Mouse (Mus musculus): Measurements from ENCODE around the gene 9930104L06Rik. TPM values are rescaled to one million over a fixed set of nuclear protein-coding genes. Genes with fewer than 3 reads are reported as not detected.

9930104L06Rik gene
- polyA plus RNA-seq, 1 experiment from 2014 or later = 6.0 TPM

DNA sequence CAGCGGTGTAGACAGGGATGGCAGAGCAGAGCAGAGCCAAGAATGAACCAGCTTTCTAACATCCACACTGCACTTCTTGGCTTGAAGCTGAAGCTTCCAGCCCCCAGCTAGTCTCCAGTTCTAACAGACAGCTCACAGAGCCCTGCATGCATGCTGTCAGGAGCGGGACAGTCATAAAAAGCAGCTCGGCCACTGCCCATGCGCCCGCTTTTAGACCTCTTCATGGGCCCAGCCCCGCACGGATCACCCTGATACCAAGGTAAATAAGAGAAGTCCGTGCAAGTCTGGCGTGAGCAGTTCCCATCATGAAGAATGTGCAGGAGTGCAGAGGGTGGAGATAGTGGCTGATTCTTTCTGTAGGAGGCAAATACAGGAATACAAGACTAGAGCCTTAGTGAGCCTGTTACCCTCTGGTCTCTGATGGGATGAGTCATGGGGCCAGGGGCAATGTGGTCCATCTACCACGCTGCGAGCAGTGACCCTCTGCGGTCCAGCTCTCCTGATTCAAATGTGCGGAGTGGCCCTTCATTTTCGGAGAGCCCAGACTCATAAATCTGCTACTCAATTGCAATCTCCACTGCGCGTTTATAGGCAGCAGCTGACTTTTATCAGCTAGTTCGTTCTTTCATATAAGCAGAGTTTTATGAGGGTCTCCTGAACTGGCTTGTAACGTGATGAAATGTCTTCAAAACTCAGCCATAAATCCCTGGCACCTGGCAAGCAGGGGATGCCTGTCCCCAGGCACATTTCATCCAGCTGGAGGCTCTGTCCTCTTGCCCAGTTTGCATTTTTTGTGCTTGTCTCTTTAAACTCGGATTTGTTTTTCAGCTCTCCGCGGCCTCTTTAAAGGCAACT, 13.6 kb downstream of the 9930104L06Rik start:
- no peak for ATAC-seq (ENCODE audit: low read depth)

GRCm38 (mm10) chr4:124951036-124951433, 14.2 kb downstream of the 9930104L06Rik start:
- no peaks in the 10 kb centered on the region for H3K27me3 ChIP-seq (ENCODE audit: control insufficient read depth, insufficient read depth, low read length)
- H3K4me1 ChIP-seq (ENCODE audit: control insufficient read depth, insufficient read depth, low read length) = 0 out of 2 replicates have a peak, but pooled peaks cover 2% of the 10 kb centered on the region
- H3K9me3 ChIP-seq (ENCODE audit: control insufficient read depth, low read length) = no peaks in the 10 kb centered on the region
- no peak overlapping the region for H3K4me3 ChIP-seq (ENCODE audit: low read depth, low read length)
- H3K4me2 ChIP-seq (ENCODE audit: low read depth, low read length) = no peak overlapping the region
- WGBS = 42% methylated on average over 10 of the region's 10 CpGs
- no peak for ATAC-seq (ENCODE audit: low read depth)
- H3K9ac ChIP-seq (replicated peaks; ENCODE audit: low read depth, low read length) = no peak overlapping the region
- H3K36me3 ChIP-seq (ENCODE audit: control insufficient read depth, insufficient read depth, low read length) = no peaks in the 10 kb centered on the region
- H3K27ac ChIP-seq (ENCODE audit: low read depth, low read length) = no peak overlapping the region

More for the DNA sequence above, 13.6 kb downstream of the 9930104L06Rik start:
- WGBS = 60% methylated on average over 21 of the region's 21 CpGs
- Histone ChIP-seq H3K9ac (replicated peaks; ENCODE audit: low read depth, low read length) (no peak overlapping the region), H3K4me1 (ENCODE audit: control insufficient read depth, insufficient read depth, low read length) (0 out of 2 replicates have a peak, but pooled peaks cover 2% of the 10 kb centered on the region), H3K4me3 (ENCODE audit: low read depth, low read length) (no peak overlapping the region), H3K36me3 (ENCODE audit: control insufficient read depth, insufficient read depth, low read length) (no peaks in the 10 kb centered on the region), H3K9me3 (ENCODE audit: control insufficient read depth, low read length) (no peaks in the 10 kb centered on the region), H3K27ac (ENCODE audit: low read depth, low read length) (no peak overlapping the region), H3K4me2 (ENCODE audit: low read depth, low read length) (no peak overlapping the region), H3K27me3 (ENCODE audit: control insufficient read depth, insufficient read depth, low read length) (no peaks in the 10 kb centered on the region)

DNA sequence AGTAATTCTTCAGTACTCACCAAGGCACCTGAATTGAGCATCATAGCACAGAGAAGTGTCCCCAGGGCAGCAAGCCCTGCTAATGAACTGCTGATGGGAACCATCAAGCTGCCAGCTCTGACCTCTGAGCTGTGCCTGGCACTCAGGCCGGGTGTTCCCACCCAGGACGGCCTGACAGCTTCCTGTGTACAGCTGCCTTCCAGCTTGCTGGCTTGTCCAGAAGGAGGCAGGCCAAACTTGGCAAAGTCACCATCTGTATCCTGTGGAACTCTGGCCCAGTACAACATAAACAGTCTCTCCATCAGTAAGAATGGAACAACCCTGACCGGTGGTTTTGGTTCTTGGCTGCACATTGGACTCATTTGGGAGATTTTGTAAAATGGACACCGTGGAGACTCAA, 16.7 kb downstream of the 9930104L06Rik start:
- Histone ChIP-seq H3K27me3 (ENCODE audit: control insufficient read depth, insufficient read depth, low read length) (no peaks in the 10 kb centered on the region), H3K36me3 (ENCODE audit: control insufficient read depth, insufficient read depth, low read length) (no peaks in the 10 kb centered on the region), H3K4me2 (ENCODE audit: low read depth, low read length) (no peak overlapping the region), H3K9ac (replicated peaks; ENCODE audit: low read depth, low read length) (no peak overlapping the region), H3K4me1 (ENCODE audit: control insufficient read depth, insufficient read depth, low read length) (0 out of 2 replicates have a peak, but pooled peaks cover 2% of the 10 kb centered on the region), H3K9me3 (ENCODE audit: control insufficient read depth, low read length) (no peaks in the 10 kb centered on the region), H3K27ac (ENCODE audit: low read depth, low read length) (no peak overlapping the region), H3K4me3 (ENCODE audit: low read depth, low read length) (no peak overlapping the region)
- WGBS = 72% methylated on average over 4 of the region's 4 CpGs
- no peak for ATAC-seq (ENCODE audit: low read depth)

DNA sequence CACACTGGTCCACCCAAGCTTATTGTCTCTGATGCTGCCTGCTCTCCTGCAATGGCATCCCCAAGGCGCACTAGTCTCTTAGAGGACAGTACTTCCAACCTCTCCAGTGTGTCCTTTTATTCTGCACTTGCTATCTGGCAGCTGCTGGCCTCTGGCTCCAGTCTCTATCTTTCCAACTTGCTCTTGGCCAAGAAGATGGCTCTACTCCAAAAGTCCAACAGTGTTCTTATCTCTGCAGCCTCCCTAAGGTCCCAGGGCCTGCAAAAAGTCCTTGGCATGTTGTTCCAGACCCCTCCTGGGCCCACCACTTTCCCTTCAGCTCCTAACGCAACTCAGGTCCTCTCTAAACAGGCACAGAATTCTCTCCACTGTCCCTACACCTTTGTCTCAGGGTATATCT, 20.4 kb downstream of the 9930104L06Rik start:
- Histone ChIP-seq H3K9ac (replicated peaks; ENCODE audit: low read depth, low read length) (no peak overlapping the region), H3K4me1 (ENCODE audit: control insufficient read depth, insufficient read depth, low read length) (no peaks in the 10 kb centered on the region), H3K27me3 (ENCODE audit: control insufficient read depth, insufficient read depth, low read length) (no peaks in the 10 kb centered on the region), H3K4me2 (ENCODE audit: low read depth, low read length) (no peak overlapping the region), H3K9me3 (ENCODE audit: control insufficient read depth, low read length) (no peaks in the 10 kb centered on the region), H3K36me3 (ENCODE audit: control insufficient read depth, insufficient read depth, low read length) (no peaks in the 10 kb centered on the region), H3K4me3 (ENCODE audit: low read depth, low read length) (no peak overlapping the region), H3K27ac (ENCODE audit: low read depth, low read length) (no peak overlapping the region)
- WGBS = 93% methylated on average over 2 of the region's 2 CpGs
- no peak for ATAC-seq (ENCODE audit: low read depth)

DNA sequence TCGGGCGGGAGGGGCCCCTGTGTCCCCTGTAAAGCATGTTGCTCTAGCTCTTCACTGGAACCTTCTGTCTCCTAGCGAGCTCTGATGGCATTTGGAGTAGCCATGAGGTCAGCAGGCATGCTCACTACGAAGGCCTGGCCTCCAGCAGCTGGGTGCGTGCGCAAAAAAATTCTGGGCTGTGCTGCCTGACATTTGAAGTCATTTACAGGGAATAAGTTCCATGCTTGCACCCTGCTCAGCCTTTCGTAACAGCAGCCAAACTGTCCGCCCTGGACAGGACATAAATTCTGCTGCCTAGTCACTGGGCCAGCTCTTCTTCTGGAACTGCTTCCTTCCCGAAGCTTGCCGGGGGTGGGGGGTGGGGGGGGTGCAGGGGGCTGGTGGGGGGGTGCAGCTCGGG, 22.2 kb downstream of the 9930104L06Rik start:
- Histone ChIP-seq H3K36me3 (ENCODE audit: control insufficient read depth, insufficient read depth, low read length) (no peaks in the 10 kb centered on the region), H3K9ac (replicated peaks; ENCODE audit: low read depth, low read length) (no peak overlapping the region), H3K4me1 (ENCODE audit: control insufficient read depth, insufficient read depth, low read length) (no peaks in the 10 kb centered on the region), H3K27ac (ENCODE audit: low read depth, low read length) (no peak overlapping the region), H3K9me3 (ENCODE audit: control insufficient read depth, low read length) (no peaks in the 10 kb centered on the region), H3K27me3 (ENCODE audit: control insufficient read depth, insufficient read depth, low read length) (no peaks in the 10 kb centered on the region), H3K4me2 (ENCODE audit: low read depth, low read length) (no peak overlapping the region), H3K4me3 (ENCODE audit: low read depth, low read length) (no peak overlapping the region)
- 55% methylated on average over 11 of the region's 11 CpGs for WGBS
- ATAC-seq (ENCODE audit: low read depth) = no peak

DNA sequence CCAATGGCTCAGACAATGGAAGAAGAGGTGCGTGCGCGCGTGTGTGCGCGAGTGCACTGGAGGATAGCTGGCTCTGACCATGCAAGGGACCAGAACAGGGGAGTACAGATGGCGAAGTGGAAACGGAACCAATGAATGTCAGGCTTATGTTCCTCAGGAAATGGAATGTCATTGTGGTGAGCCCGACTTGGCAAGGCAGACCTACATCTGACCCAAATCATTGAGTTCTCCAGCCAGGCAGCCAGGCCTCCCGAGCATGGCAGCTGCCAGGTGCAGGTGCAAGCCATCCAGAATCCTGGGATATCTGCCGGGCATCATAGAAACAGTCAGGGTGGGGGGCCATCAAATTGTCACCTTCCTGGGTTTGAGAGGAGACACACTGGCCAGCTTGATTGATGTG, 24.1 kb downstream of the 9930104L06Rik start:
- Histone ChIP-seq H3K27ac (ENCODE audit: low read depth, low read length) (no peak overlapping the region), H3K4me3 (ENCODE audit: low read depth, low read length) (no peak overlapping the region), H3K9ac (replicated peaks; ENCODE audit: low read depth, low read length) (no peak overlapping the region), H3K4me1 (ENCODE audit: control insufficient read depth, insufficient read depth, low read length) (no peaks in the 10 kb centered on the region), H3K4me2 (ENCODE audit: low read depth, low read length) (no peak overlapping the region), H3K9me3 (ENCODE audit: control insufficient read depth, low read length) (no peaks in the 10 kb centered on the region), H3K27me3 (ENCODE audit: control insufficient read depth, insufficient read depth, low read length) (no peaks in the 10 kb centered on the region), H3K36me3 (ENCODE audit: control insufficient read depth, insufficient read depth, low read length) (no peaks in the 10 kb centered on the region)
- no peak for ATAC-seq (ENCODE audit: low read depth)
- WGBS = 91% methylated on average over 11 of the region's 11 CpGs

DNA sequence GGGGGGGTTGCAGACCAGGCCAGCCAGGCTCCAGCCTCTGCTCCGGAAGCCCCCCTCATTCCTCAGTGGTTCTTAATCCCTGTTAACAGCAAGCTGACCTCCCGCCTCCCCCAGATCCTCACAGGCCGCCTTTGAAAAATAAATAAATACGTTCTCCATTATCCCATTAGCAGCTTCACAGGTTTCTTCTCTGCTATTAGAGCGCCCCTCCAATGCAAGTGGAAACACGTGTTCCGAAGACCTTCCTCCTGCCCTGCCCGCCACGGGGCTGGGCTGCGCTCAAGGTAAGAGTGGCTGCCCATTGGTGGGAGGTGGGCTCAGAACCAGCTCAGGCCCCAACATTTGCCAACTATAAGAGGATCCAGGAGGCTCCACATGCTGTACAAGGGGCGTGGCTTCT, 25.7 kb downstream of the 9930104L06Rik start:
- WGBS = 79% methylated on average over 11 of the region's 11 CpGs
- H3K9me3 ChIP-seq (ENCODE audit: control insufficient read depth, low read length) = no peaks in the 10 kb centered on the region
- H3K27ac ChIP-seq (ENCODE audit: low read depth, low read length) = no peak overlapping the region
- ATAC-seq (ENCODE audit: low read depth) = no peak
- H3K9ac ChIP-seq (replicated peaks; ENCODE audit: low read depth, low read length) = no peak overlapping the region
- H3K4me2 ChIP-seq (ENCODE audit: low read depth, low read length) = no peak overlapping the region
- H3K36me3 ChIP-seq (ENCODE audit: control insufficient read depth, insufficient read depth, low read length) = no peaks in the 10 kb centered on the region
- no peak overlapping the region for H3K4me3 ChIP-seq (ENCODE audit: low read depth, low read length)
- no peaks in the 10 kb centered on the region for H3K27me3 ChIP-seq (ENCODE audit: control insufficient read depth, insufficient read depth, low read length)
- H3K4me1 ChIP-seq (ENCODE audit: control insufficient read depth, insufficient read depth, low read length) = no peaks in the 10 kb centered on the region

DNA sequence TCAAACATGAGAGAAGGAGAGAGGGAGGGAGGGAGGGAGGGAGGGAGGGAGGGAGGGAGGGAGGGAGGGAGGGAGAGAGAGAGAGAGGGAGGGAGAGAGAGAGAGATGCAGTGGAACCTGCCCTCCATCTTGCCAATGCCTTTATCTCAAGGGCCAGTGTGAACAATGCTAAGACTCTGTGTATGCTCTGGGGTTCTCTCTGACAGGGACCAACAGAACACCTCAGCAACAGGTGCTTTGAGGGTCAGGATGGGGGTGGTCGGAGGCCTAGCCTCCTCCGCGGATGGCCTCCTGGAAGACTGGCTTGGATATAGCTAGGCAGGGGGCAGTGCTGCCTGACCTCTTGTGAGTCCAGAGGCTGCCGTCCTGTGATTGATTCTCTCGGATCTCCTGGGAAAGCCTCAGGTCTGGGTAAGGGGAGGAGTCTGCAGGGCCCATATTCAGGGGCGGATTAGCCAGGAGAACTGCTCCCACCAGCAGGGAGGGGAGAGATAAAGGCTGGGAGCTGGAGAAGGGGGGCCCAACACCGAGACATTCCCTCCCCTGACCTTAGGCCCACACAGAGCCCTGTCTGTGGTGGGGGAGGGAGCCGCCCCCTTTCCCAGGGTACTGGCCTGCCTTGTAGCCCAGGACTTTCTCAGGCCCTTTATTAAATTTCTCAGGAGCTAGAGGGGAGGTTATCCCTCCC, 28.2 kb downstream of the 9930104L06Rik start:
- Histone ChIP-seq H3K9ac (replicated peaks; ENCODE audit: low read depth, low read length) (no peak overlapping the region), H3K36me3 (ENCODE audit: control insufficient read depth, insufficient read depth, low read length) (no peaks in the 10 kb centered on the region), H3K4me1 (ENCODE audit: control insufficient read depth, insufficient read depth, low read length) (no peaks in the 10 kb centered on the region), H3K4me3 (ENCODE audit: low read depth, low read length) (no peak overlapping the region), H3K27me3 (ENCODE audit: control insufficient read depth, insufficient read depth, low read length) (no peaks in the 10 kb centered on the region), H3K4me2 (ENCODE audit: low read depth, low read length) (no peak overlapping the region), H3K9me3 (ENCODE audit: control insufficient read depth, low read length) (no peaks in the 10 kb centered on the region), H3K27ac (ENCODE audit: low read depth, low read length) (no peak overlapping the region)
- WGBS = 12% methylated on average over 8 of the region's 8 CpGs
- ATAC-seq (ENCODE audit: low read depth) = no peak

GRCm38 (mm10) chr4:124968711-124969110, 31.9 kb downstream of the 9930104L06Rik start:
- no peak overlapping the region for H3K27ac ChIP-seq (ENCODE audit: low read depth, low read length)
- H3K4me3 ChIP-seq (ENCODE audit: low read depth, low read length) = no peak overlapping the region
- no peak overlapping the region for H3K9ac ChIP-seq (replicated peaks; ENCODE audit: low read depth, low read length)
- no peaks in the 10 kb centered on the region for H3K9me3 ChIP-seq (ENCODE audit: control insufficient read depth, low read length)
- no peak for ATAC-seq (ENCODE audit: low read depth)
- H3K27me3 ChIP-seq (ENCODE audit: control insufficient read depth, insufficient read depth, low read length) = no peaks in the 10 kb centered on the region
- no peak overlapping the region for H3K4me2 ChIP-seq (ENCODE audit: low read depth, low read length)
- no peaks in the 10 kb centered on the region for H3K36me3 ChIP-seq (ENCODE audit: control insufficient read depth, insufficient read depth, low read length)
- WGBS = 66% methylated on average over 6 of the region's 6 CpGs
- H3K4me1 ChIP-seq (ENCODE audit: control insufficient read depth, insufficient read depth, low read length) = no peaks in the 10 kb centered on the region

Data from neural tube, embryonic 14.5 days (tissue).